Mouse (Mus musculus) lung, adult 2 months (tissue): Measurements from ENCODE around the gene Prpf18.

Experiments used
- CTCF ChIP-seq: fragments of 200-500 bp; IDR thresholded peaks from 2 replicates; pipeline ENCODE4 v1.5.1; 2011; ENCODE audit warnings: mild to moderate bottlenecking, low read length, control low read depth; ENCODE audit not compliant: insufficient read depth
- POLR2A ChIP-seq: fragments of 200-500 bp; IDR thresholded peaks from 2 replicates; pipeline ENCODE4 v1.6.1; 2011; ENCODE audit warnings: low read depth, mild to moderate bottlenecking, control low read depth, low read length, borderline replicate concordance; ENCODE audit errors: extremely low read depth

GRCm38 (mm10) chr2:4606559-4606958 lies 45.4 kb downstream of the Prpf18 start:
- TF ChIP-seq CTCF: no peak
- no peak for TF ChIP-seq POLR2A
